In the genomic region with DNA sequence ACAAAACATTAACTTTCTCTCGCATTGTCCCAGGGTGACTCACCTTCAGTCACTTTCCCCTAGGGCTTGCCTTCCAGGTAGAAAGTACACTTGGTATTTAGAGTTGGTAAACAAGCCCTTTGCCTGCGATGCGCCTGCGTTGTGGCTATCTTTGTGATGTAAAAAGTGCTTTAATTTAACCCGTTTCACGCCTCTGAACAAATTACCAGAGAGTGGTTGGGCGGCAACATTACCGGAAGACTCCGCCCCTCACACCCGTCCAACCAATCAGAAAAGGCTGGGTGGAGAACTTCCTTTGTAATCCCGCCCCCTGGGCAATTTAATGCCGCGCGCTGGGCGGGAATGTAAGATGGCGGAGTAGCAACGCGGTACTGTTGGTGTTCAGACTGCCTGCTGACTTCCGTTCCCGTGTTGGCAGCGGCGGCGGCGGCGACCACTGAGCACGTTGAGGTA, we compare ENCODE assay signal across 8 mouse cellular contexts. TPM values are rescaled to one million over a fixed set of nuclear protein-coding genes. Genes with fewer than 3 reads are reported as not detected.
DNase-seq lines count a peak whose midpoint lies in the region; ATAC-seq and TF ChIP-seq lines count a peak whose summit lies in the region.

TSS of gene Prps1 (plus strand) at position 335 of the 453 bp plus-strand sequence.

- peak; percentile 92 for TF ChIP-seq POLR2A in cortical plate, adult 2 months (IDR thresholded peaks at IDR 0.05; ENCODE audit: extremely low read depth, insufficient read depth, low read length)

- peak; percentile 94 for ATAC-seq in activated CD4-positive, CD25-positive, alpha-beta regulatory T cell, adult 4 months
- ATAC-seq in megakaryocyte progenitor cell, adult 5-6 weeks (replicated peaks; ENCODE audit: poor library complexity) = peak; percentile 94

- no peak within 1 kb of the TSS for H3K27ac ChIP-seq in cortical plate, adult 2 months (ENCODE audit: insufficient read depth, low read length)

- no peak for TF ChIP-seq CTCF in cortical plate, adult 2 months (IDR thresholded peaks at IDR 0.05; ENCODE audit: extremely low read depth, insufficient read depth, low read length)

- DNase-seq in gastrocnemius, postnatal 10 days = peak; percentile 80
- DNase-seq in induced T-regulatory cell, adult 2 months (ENCODE audit: low read depth) = peak; percentile 96
- peak; percentile 58 to 77 for DNase-seq in left cerebral cortex, adult 9 months (ENCODE audit: low spot score in 2 of 2)
- DNase-seq in right cerebral cortex, postnatal 14 days = peak; percentile 76
- peak; percentile 74 to 80 for DNase-seq in urinary bladder, postnatal 36 days (ENCODE audit: low spot score in 2 of 2)

- H3K4me1 ChIP-seq in cortical plate, adult 2 months (ENCODE audit: control insufficient read depth, insufficient read depth, low read length) = no peaks in the 10 kb centered on the region

- H3K4me3 ChIP-seq in cortical plate, adult 2 months (ENCODE audit: insufficient read depth, low read length) = peak within 1 kb of the TSS; percentile 86

RNA-seq across cellular contexts. Expression of gene Prps1, which starts in this region (rescaled TPM):
- polyA plus RNA-seq in activated CD4-positive, CD25-positive, alpha-beta regulatory T cell, adult 4 months (2017; shearing (Covaris generic)) = 10 to 100 TPM; 44.7 to 47.8 TPM
- 60.8 and 61.5 TPM in 2 replicates for polyA plus RNA-seq in cortical plate, adult 2 months (2012; rRNA removed)
- 10 to 100 TPM; 20.9 to 21.7 TPM for total RNA-seq in gastrocnemius, postnatal 10 days (2021)
- total RNA-seq in megakaryocyte progenitor cell, adult 5-6 weeks (2015) = 95.7 and 101 TPM in 2 replicates
- total RNA-seq in megakaryocyte progenitor cell, adult 5-6 weeks (2017) = 76.2 and 93.0 TPM in 2 replicates
